Mouse (Mus musculus) bone marrow, adult 2 months (tissue): ENCODE measurements around the gene Ccser1.
"Not testable (repeated sequence)": the region's sequence is repeated elsewhere in the genome, so short reads cannot be mapped to it uniquely, and the experiment has no call there.

Source experiments
- CTCF ChIP-seq: fragments of 200-500 bp; IDR thresholded peaks from 2 replicates; pipeline ENCODE4 v1.5.1; 2011; ENCODE audit warnings: low read length, control low read depth; ENCODE audit not compliant: control insufficient read depth, insufficient read depth
- POLR2A ChIP-seq: fragments of 200-500 bp; IDR thresholded peaks from 2 replicates; pipeline ENCODE4 v1.6.1; 2011; ENCODE audit warnings: low read depth, mild to moderate bottlenecking, control low read depth, low read length, borderline replicate concordance; ENCODE audit not compliant: control insufficient read depth

DNA sequence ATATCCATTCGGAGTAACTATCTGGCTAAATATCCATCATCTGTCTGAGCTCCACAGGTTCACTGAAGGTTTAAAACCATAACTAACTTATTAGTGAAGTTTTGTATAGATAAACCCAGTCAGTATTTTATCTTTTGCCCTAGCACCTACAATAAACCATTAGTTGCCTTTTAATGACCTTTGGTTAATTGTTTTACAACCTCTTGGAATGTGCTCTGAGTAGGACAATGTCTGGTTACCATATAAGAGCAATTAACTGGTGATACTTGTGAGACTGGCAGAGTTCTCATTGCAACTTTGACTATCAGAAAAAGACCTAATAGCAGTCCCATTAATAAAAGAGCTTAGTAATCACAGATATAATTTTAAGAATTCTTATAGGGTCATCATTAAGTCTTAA lies 864.9 kb downstream of the Ccser1 start:
- not testable (repeated sequence) for TF ChIP-seq CTCF, POLR2A
